Mouse (Mus musculus) midbrain, embryonic 11.5 days (tissue): ENCODE measurements around the gene Ctcf. TPM values are rescaled to one million over a fixed set of nuclear protein-coding genes. Genes with fewer than 3 reads are reported as not detected.

Source experiments
- ATAC-seq: fragments of 200-750 bp; cut with Nextera tagmentation; 2 replicates; pipeline ENCODE4 v1.8.0; 2017; ENCODE audit warnings: moderate TSS enrichment, moderate library complexity; ENCODE audit not compliant: low FRiP score
- DNase-seq: peaks from one replicate; pipeline ENCODE4 v3.0.0; 2015; ENCODE audit warnings: low spot score; ENCODE audit errors: missing footprints
- H3K27ac ChIP-seq: fragments of 300-500 bp; sonication (generic); 2 replicates; pipeline ENCODE4 v1.5.1; 2014; ENCODE audit warnings: low read depth, low read length
- H3K27me3 ChIP-seq: fragments of 300-500 bp; sonication (generic); 2 replicates; pipeline ENCODE4 v1.6.1; 2014; ENCODE audit warnings: mild to moderate bottlenecking, low read length, moderate library complexity, mixed read lengths; ENCODE audit not compliant: control insufficient read depth, insufficient read depth
- H3K36me3 ChIP-seq: fragments of 300-500 bp; sonication (generic); 2 replicates; pipeline ENCODE4 v1.6.1; 2014; ENCODE audit warnings: mild to moderate bottlenecking, low read length, moderate library complexity, mixed read lengths; ENCODE audit not compliant: control insufficient read depth, insufficient read depth
- H3K4me1 ChIP-seq: fragments of 300-500 bp; sonication (generic); 2 replicates; pipeline ENCODE4 v1.6.1; 2014; ENCODE audit warnings: low read length; ENCODE audit not compliant: control insufficient read depth, insufficient read depth
- H3K4me2 ChIP-seq: fragments of 300-500 bp; sonication (generic); 2 replicates; pipeline ENCODE4 v1.6.1; 2014; ENCODE audit warnings: mild to moderate bottlenecking, moderate library complexity
- H3K4me3 ChIP-seq: fragments of 300-500 bp; sonication (generic); 2 replicates; pipeline ENCODE4 v1.5.1; 2014; ENCODE audit warnings: low read depth, low read length
- H3K9ac ChIP-seq: fragments of 300-500 bp; sonication (generic); 2 replicates; pipeline ENCODE4 v1.6.1; 2014; ENCODE audit warnings: low read length
- H3K9me3 ChIP-seq: fragments of 300-500 bp; sonication (generic); 2 replicates; pipeline ENCODE4 v1.6.1; 2016; ENCODE audit warnings: low read length; ENCODE audit not compliant: control insufficient read depth
- WGBS: fragments of 180-500 bp; shearing (Covaris S2); extraction: QIAGEN DNeasy Blood & Tissue Kit; methylation state at CpG from one replicate; pipeline ENCODE4 v1.1.7; 2014; 5-methylcytosine and 5-hydroxymethylcytosine counted together
- polyA plus RNA-seq: library from polyadenylated mRNA; unstranded; fragments of >200 nt; fragmentation: Nextera tagmentation; extraction: Ambion mirVana; gene quantifications from 2 replicates; pipeline ENCODE4 v1.2.1, GENCODE M21; 2014

The Ctcf gene
- polyA plus RNA-seq, 1 experiment from 2014 or later: 112 TPM

DNA sequence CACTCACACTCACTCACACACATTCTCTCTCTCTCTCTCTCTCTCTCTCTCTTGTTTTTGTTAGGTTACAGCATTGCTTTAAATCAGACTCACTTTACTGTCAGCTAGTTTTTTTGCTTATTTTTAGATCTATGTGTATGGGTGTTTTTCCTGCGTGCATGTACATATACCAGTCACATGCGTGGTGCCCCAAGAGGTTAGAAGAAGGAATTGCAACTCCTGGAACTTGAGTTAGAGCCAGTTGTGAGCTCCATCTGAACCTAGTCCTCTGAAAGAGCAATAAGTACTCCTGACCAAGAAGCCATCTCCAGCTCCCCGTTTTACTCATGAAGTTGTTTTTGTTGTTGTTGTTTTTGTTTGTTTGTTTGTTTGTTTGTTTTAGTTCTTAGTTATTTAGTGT, 24.8 kb downstream of the Ctcf start:
- no peak overlapping the region for H3K4me2 ChIP-seq
- H3K4me1 ChIP-seq: no peaks in the 10 kb centered on the region
- H3K9me3 ChIP-seq: no peaks in the 10 kb centered on the region
- 77% methylated on average over 3 of the region's 3 CpGs for WGBS
- no peak overlapping the region for H3K4me3 ChIP-seq
- H3K9ac ChIP-seq: no peak overlapping the region
- ATAC-seq: no peak
- no peak for DNase-seq
- no peak overlapping the region for H3K27ac ChIP-seq
- H3K36me3 ChIP-seq: peaks cover 11% of the 10 kb centered on the region
- no peaks in the 10 kb centered on the region for H3K27me3 ChIP-seq

DNA sequence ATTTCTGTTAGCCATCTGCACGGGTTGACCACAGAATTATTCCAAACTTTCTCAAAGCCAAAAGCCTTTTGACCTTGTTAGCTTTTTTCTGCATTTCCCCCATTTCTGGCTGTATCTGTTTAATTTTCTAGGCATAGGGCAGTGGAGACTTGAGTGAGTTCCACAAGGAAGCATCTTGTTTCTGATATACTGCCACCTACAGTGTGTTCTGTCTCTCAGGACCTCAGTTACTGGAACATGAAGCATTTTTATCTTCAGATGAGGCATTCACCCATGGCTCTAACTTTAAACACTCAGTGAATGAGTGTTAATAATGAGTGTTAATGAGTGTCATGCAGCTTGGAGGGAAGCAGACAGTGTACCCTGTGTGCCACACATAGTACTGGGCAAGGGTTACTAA, 41.5 kb downstream of the Ctcf start:
- Histone ChIP-seq H3K27me3 (no peaks in the 10 kb centered on the region), H3K36me3 (peaks cover 40% of the 10 kb centered on the region), H3K9me3 (no peaks in the 10 kb centered on the region), H3K27ac (no peak overlapping the region), H3K4me3 (no peak overlapping the region), H3K4me1 (no peaks in the 10 kb centered on the region), H3K9ac (no peak overlapping the region), H3K4me2 (no peak overlapping the region)
- no peak for DNase-seq
- ATAC-seq: no peak
- 91% methylated on average over 1 of the region's 1 CpGs for WGBS

DNA sequence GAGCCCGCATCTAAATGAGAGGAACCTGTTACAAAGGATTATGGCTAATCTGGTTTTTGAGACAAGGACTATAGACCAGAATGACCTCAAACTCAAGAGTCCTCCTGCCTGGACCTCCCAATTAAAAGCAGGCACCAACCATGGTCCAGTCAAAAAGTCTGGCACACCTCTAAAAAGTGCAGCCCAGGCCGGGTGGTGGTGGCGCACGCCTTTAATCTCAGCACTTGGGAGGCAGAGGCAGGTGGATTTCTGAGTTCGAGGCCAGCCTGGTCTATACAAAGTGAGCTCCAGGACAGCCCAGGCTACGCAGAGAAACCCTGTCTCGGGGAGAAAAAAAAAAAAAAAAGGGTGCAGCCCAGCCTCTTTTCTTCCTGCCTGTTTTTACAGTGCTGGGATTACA, 49.0 kb downstream of the Ctcf start:
- WGBS: 84% methylated on average over 7 of the region's 7 CpGs
- no peak overlapping the region for H3K4me2 ChIP-seq
- no peak overlapping the region for H3K9ac ChIP-seq
- H3K36me3 ChIP-seq: peaks cover 14% of the 10 kb centered on the region
- H3K4me1 ChIP-seq: no peaks in the 10 kb centered on the region
- no peaks in the 10 kb centered on the region; the same call in 1 of the 2 replicates for H3K27me3 ChIP-seq
- no peak overlapping the region for H3K27ac ChIP-seq
- DNase-seq: no peak
- H3K4me3 ChIP-seq: no peak overlapping the region
- no peaks in the 10 kb centered on the region for H3K9me3 ChIP-seq
- no peak for ATAC-seq

DNA sequence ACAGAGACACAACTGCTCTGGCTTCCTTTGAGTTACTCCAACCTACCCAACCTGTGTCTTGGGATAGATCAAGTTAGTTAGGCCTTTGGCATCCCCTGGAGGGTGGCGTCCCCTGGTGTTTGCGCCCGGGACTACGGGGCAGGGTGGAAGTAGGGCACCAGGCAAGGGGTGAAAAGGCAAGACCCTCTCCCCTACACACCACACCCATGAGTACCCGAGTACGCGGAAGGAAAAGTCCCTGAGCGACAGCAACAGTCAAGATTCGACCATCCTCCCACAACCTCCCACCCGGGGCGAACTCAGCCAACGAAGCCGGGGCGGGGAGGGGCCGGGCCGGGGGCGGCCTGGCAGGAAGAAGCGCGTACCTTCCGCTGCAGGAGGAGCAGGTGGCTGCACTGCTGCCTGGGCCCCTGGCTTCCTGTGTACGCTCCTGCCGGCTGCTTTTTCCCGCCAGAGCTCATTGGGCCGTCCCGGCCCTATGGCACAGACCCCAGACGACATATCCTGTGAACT, 49.5 kb downstream of the Ctcf start, which contains the start of gene Carmil2:
Gene Carmil2, plus strand, starts transcription at position 479 of the 513 bp plus-strand sequence.
- Histone ChIP-seq H3K4me1 (no peaks in the 10 kb centered on the region), H3K9me3 (no peaks in the 10 kb centered on the region), H3K27ac (no peak within 1 kb of the TSS), H3K9ac (0 out of 2 replicates have a peak within 1 kb of the TSS, but pooled peaks have one; percentile 9), H3K36me3 (peaks cover 11% of the 10 kb centered on the region), H3K4me2 (no peak within 1 kb of the TSS), H3K4me3 (no peak within 1 kb of the TSS), H3K27me3 (no peaks in the 10 kb centered on the region; the same call in 1 of the 2 replicates)
- DNase-seq: peak; percentile 93
- WGBS: 15% methylated on average over 26 of the region's 26 CpGs
- ATAC-seq: peak; percentile 40; the same call in 1 of the 2 replicates

DNA sequence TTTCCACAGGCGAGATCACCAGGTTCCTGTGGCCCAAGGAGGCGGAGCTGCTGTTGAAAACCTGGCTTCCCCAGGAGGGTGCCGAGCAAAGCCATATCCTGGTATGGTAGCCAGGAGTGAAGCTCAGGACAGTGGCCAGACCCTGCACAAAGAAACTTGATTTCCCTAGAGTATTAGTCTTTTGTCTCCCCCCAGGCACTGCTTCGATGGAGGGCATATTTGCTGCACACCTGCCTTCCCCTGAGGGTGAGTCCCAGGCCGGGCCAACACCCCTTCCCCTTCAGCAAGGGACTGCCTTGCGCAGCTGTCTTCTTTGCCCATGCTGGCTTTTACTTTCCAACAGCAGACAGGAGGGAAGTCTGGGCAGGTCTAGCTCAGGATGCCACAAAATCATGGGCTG, 50.2 kb downstream of the Ctcf start:
- H3K4me2 ChIP-seq: no peak overlapping the region
- no peaks in the 10 kb centered on the region for H3K4me1 ChIP-seq
- 70% methylated on average over 6 of the region's 6 CpGs for WGBS
- no peak for DNase-seq
- no peaks in the 10 kb centered on the region for H3K9me3 ChIP-seq
- peaks cover 7% of the 10 kb centered on the region for H3K36me3 ChIP-seq
- no peak overlapping the region for H3K27ac ChIP-seq
- no peak for ATAC-seq
- H3K9ac ChIP-seq: no peak overlapping the region
- H3K4me3 ChIP-seq: no peak overlapping the region
- H3K27me3 ChIP-seq: no peaks in the 10 kb centered on the region; the same call in 1 of the 2 replicates

DNA sequence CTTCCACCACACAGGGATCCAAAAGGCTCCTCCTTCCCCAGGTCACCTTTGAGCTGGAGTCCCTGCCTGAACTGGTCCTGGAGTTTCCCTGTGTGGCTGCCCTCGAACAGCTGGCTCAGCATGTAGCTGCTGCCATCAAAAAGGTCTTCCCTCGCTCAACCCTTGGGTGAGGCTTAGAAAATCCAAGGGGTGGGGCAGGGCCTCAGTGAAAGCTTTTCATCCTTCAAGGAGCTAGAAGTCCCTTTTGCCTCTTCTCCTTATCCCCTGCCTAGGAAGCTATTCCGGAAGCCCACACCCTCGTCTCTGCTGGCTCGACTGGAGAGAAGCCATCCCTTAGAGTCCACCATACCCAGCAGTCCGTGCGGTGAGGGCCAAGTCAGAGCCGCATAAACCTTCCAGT, 51.1 kb downstream of the Ctcf start:
- ATAC-seq (no peak), DNase-seq (no peak)
- Histone ChIP-seq H3K9ac (no peak overlapping the region), H3K27me3 (no peaks in the 10 kb centered on the region; the same call in 1 of the 2 replicates), H3K4me3 (no peak overlapping the region), H3K36me3 (peaks cover 3% of the 10 kb centered on the region; the same call in 1 of the 2 replicates), H3K4me1 (no peaks in the 10 kb centered on the region), H3K4me2 (no peak overlapping the region), H3K9me3 (no peaks in the 10 kb centered on the region), H3K27ac (no peak overlapping the region)
- 57% methylated on average over 8 of the region's 8 CpGs for WGBS

DNA sequence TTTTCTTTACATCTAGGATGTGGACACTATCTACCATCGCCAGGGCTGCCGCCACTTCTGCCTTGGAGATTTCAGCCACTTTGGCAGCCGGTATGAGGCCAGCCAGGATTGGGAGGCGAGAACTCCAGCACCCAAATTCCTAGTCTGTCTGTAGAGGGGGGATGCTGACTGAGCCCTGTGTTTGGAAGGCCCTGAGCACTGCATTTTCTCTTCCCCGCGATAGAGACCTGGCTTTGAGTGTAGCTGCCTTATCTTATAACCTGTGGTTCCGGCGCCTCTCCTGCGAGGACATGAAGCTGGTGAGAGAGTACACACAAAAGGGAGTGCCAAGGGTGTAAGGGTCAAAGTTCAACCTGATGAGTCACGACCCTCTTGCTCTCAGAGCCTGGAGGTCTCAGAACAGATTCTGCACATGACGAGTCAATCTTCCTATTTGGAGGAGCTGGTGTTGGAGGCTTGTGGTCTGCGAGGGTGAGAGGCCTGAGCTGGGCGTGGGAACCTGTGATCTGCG, 51.9 kb downstream of the Ctcf start:
- 66% methylated on average over 14 of the region's 14 CpGs for WGBS
- Histone ChIP-seq H3K4me3 (no peak overlapping the region), H3K27ac (no peak overlapping the region), H3K27me3 (no peaks in the 10 kb centered on the region; the same call in 1 of the 2 replicates), H3K4me2 (no peak overlapping the region), H3K9ac (no peak overlapping the region), H3K36me3 (peaks cover 3% of the 10 kb centered on the region; the same call in 1 of the 2 replicates), H3K9me3 (peaks cover 5% of the 10 kb centered on the region; the same call in 1 of the 2 replicates), H3K4me1 (no peaks in the 10 kb centered on the region)
- no peak for ATAC-seq
- DNase-seq: no peak

DNA sequence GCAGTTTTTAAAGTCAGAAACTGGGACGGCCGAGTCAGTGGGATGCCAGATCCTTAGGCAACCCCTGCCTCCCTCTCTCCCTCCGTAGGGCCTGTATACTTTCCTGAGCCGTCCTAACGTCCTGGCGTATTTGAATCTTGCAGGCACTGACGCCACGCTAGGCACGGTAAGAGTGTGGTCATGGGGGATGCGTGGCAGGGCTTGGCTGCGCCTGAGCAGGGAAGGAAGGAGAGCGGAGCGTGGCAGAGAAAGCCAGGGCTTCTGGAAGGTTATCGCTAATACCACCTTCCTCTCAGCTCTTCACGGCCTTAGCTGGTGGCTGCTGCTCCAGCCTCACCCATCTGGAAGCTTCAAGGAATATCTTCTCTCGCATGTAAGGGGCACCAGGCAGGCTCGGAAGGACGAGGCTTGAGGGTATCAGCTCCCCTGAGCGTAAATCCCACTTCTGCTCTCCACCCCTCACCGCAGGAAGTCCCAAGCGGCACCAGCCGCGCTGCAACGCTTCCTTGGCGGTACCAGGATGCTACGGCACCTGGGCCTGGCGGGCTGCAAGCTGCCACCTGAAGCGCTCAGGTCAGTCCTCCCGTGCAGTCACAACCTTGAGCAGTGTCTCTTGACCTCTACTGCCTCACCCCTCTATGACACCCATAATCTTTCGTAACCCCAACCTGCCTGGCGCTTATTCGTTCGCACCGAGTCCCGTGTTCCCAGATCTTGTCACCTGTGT, 53.1 kb downstream of the Ctcf start:
- Histone ChIP-seq H3K4me2 (no peak overlapping the region), H3K27ac (no peak overlapping the region), H3K9me3 (peaks cover 5% of the 10 kb centered on the region; the same call in 1 of the 2 replicates), H3K36me3 (no peaks in the 10 kb centered on the region), H3K4me3 (no peak overlapping the region), H3K4me1 (peaks cover 8% of the 10 kb centered on the region), H3K27me3 (peaks cover under 1% of the 10 kb centered on the region), H3K9ac (no peak overlapping the region)
- WGBS: 61% methylated on average over 34 of the region's 35 CpGs
- ATAC-seq (no peak), DNase-seq (no peak)

DNA sequence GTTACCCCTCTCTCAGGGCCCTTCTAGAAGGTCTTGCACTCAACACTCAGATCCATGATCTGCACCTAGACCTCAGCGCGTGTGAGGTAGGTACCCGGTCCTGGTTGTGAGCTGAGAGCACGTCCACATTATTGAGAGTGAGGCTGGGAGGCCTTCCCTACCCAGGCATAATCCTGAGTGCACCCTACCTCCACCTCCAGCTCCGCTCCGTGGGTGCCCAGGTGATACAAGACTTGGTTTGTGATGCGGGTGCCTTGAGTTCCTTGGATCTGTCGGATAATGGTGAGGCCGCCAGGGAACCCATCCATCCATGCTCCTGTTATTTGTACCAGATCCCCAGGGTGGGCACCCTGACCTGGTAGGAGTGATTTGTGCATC, 53.6 kb downstream of the Ctcf start:
- DNase-seq: no peak
- no peak for ATAC-seq
- H3K27me3 ChIP-seq: peaks cover 2% of the 10 kb centered on the region
- H3K4me1 ChIP-seq: peaks cover 11% of the 10 kb centered on the region
- H3K27ac ChIP-seq: no peak overlapping the region
- peaks cover 5% of the 10 kb centered on the region; the same call in 1 of the 2 replicates for H3K9me3 ChIP-seq
- no peak overlapping the region for H3K9ac ChIP-seq
- no peaks in the 10 kb centered on the region for H3K36me3 ChIP-seq
- no peak overlapping the region for H3K4me3 ChIP-seq
- no peak overlapping the region for H3K4me2 ChIP-seq
- 90% methylated on average over 9 of the region's 9 CpGs for WGBS
